Comparison of ENCODE assay signal across 18 mouse cellular contexts in genomic region chr16:32764550-32764949, GRCm38 (mm10). TPM values are rescaled to one million over a fixed set of nuclear protein-coding genes. Genes with fewer than 3 reads are reported as not detected.
"Had no signal": no experiment of that assay in that cellular context is flagged by ENCODE, and none has a peak within 500 bp of the region (broad histone marks: within the 10 kb centered on the region; RNA-seq: fewer than 3 reads in every experiment).

No protein-coding gene starts in this region.

- H3K36me3 ChIP-seq: liver, embryonic 15.5 days; midbrain, embryonic 10.5 days; midbrain, embryonic 12.5 days; neural tube, embryonic 13.5 days; stomach, embryonic 15.5 days had no signal

- H3K9me3 ChIP-seq: liver, embryonic 15.5 days; midbrain, embryonic 12.5 days; neural tube, embryonic 13.5 days; stomach, embryonic 15.5 days had no signal

- H3K4me1 ChIP-seq: midbrain, embryonic 12.5 days; neural tube, embryonic 13.5 days; stomach, embryonic 15.5 days had no signal

- DNase-seq: lung, adult 18-20 months; lung, embryonic 14.5 days; lung, postnatal 10 days; lung, postnatal 4 days; midbrain, embryonic 14.5 days; right cerebral cortex, postnatal 14 days; thymus, adult 18-20 months; thymus, postnatal 14 days; thymus, postnatal 36 days had no signal

- H3K27me3 ChIP-seq: liver, embryonic 15.5 days; midbrain, embryonic 12.5 days; neural tube, embryonic 13.5 days; stomach, embryonic 15.5 days had no signal

- H3K4me3 ChIP-seq: liver, embryonic 15.5 days; midbrain, embryonic 10.5 days; midbrain, embryonic 12.5 days; myocyte; neural tube, embryonic 13.5 days; stomach, embryonic 15.5 days had no signal

- H3K4me2 ChIP-seq: liver, embryonic 15.5 days; lung, embryonic 14.5 days; midbrain, embryonic 12.5 days; neural tube, embryonic 13.5 days; stomach, embryonic 15.5 days had no signal

- ATAC-seq: midbrain, embryonic 16.5 days had no signal

- H3K27ac ChIP-seq: liver, embryonic 15.5 days; midbrain, embryonic 10.5 days; midbrain, embryonic 12.5 days; neural tube, embryonic 13.5 days; stomach, embryonic 15.5 days had no signal

- H3K9ac ChIP-seq: liver, embryonic 15.5 days; lung, embryonic 14.5 days; midbrain, embryonic 12.5 days; neural tube, embryonic 13.5 days; stomach, embryonic 15.5 days had no signal

RNA-seq across cellular contexts. Expression of gene Muc4, which starts 28.9 kb away (rescaled TPM):
- polyA plus RNA-seq: midbrain, embryonic 16.5 days; neural tube, embryonic 13.5 days had no signal

RNA-seq across cellular contexts. Expression of gene Muc20, which starts 32.7 kb away (rescaled TPM):
- polyA plus RNA-seq: lung, embryonic 14.5 days; midbrain, embryonic 10.5 days; midbrain, embryonic 12.5 days; midbrain, embryonic 14.5 days; midbrain, embryonic 16.5 days; neural tube, embryonic 11.5 days; neural tube, embryonic 13.5 days; spleen, adult 2 months had no signal

RNA-seq across cellular contexts. Expression of gene Smbd1, which starts 45.7 kb away (rescaled TPM):
- polyA plus RNA-seq: liver, embryonic 15.5 days; lung, embryonic 14.5 days; midbrain, embryonic 10.5 days; midbrain, embryonic 12.5 days; midbrain, embryonic 14.5 days; midbrain, embryonic 16.5 days; myocyte; neural tube, embryonic 11.5 days; neural tube, embryonic 13.5 days; spleen, adult 2 months had no signal
